Mouse (Mus musculus): ENCODE data around the gene Atp13a5. TPM values are rescaled to one million over a fixed set of nuclear protein-coding genes. Genes with fewer than 3 reads are reported as not detected.
A peak's percentile ranks its signal among the peaks of the same experiment; 100 is the strongest.

The Atp13a5 gene
- 10 to 100 TPM; 10.9 to 11.2 TPM for total RNA-seq (2021)
- long read RNA-seq, experiment 1, full-length matches to known transcripts = 9 of 13 reads
- long read RNA-seq, experiment 1, partial matches to known transcripts = 1 of 13 reads
- long read RNA-seq, experiment 1, other reads (novel, unspliced or antisense) = 3 of 13 reads
- long read RNA-seq, experiment 2, full-length matches to known transcripts = 13 of 14 reads
- long read RNA-seq, experiment 2, partial matches to known transcripts = 0 of 14 reads
- long read RNA-seq, experiment 2, other reads (novel, unspliced or antisense) = 1 of 14 reads

DNA sequence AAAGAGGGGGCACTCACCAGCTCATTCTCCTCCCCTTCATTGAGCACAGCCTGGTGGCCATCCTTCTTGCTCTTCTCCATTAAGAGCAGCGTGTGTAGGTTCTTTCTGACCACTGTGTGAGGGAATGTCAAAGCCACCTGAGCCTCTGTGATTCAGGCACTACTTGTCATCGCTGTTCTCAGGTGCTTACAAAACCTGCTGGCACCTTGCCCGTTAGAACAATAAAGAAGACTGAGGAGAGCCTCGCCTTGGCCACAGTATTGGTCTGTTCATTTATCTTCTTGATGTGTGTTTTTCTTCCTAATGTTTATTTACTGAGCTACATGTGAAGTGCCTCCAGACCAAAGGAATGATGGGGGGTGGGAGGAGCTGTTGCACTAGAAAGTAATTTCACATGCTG, at the start of gene Atp13a5:
Atp13a5 (minus strand) TSS at position 275 of the 400 bp plus-strand sequence.
- no peak for DNase-seq (ENCODE audit: extremely low spot score in 1 of 2, low spot score in 2 of 2)
- Histone ChIP-seq H3K4me3 (no peak within 1 kb of the TSS), H3K27ac (no peak within 1 kb of the TSS)
- TF ChIP-seq CTCF (IDR thresholded peaks at IDR 0.05) = no peak
- intact Hi-C loops (cut with DNase I) = no loop called here

DNA sequence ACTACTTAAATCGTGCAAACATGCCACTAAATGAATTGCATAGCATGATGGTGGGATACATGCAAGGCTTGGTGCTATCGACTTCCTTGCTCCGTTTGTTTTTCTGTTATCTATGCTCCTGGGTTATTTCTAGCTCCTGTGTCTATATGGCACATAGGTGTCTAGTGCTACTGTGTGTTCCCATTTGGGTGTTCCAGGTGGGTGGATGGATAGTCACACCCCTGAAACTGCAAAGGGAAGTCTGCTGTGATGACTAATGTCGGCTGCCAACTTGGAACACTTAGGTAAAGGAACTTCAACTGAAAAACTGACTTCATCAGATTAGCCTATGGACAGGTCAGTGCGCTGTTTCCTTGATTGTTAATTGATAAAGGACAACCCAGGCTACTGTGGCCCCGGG, 36.3 kb upstream of the Atp13a5 start:
- no peak overlapping the region for H3K4me3 ChIP-seq
- intact Hi-C loops (cut with DNase I) = no loop called here
- TF ChIP-seq CTCF (IDR thresholded peaks at IDR 0.05) = no peak
- H3K27ac ChIP-seq = no peak overlapping the region
- peak; percentile 15 to 24 for DNase-seq (ENCODE audit: extremely low spot score in 1 of 2, low spot score in 2 of 2)

DNA sequence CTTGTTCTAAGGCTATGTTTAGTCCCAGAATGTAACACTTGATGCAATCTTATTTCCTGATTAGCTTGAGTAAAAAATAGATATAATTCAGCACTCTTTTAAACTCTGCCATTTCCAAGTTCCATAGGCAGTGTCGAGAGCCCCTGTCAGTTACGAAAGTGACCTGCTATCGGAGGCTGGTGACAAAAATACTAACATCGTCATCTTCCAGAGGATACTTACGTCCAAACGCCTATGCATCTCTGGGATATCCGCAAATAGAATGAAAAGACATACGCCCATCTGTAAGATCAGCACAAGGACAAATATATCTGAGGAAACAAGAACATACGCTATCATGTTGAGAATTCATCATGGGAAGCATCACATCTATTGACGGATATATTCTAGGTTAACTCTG, 28.8 kb upstream of the Atp13a5 start:
- no peak for DNase-seq (ENCODE audit: extremely low spot score in 1 of 2, low spot score in 2 of 2)
- intact Hi-C loops (cut with DNase I) = no loop called here
- Histone ChIP-seq H3K4me3 (no peak overlapping the region), H3K27ac (peak overlapping the region; percentile 58; the same call in 1 of the 2 replicates)
- TF ChIP-seq CTCF (IDR thresholded peaks at IDR 0.05) = no peak

DNA sequence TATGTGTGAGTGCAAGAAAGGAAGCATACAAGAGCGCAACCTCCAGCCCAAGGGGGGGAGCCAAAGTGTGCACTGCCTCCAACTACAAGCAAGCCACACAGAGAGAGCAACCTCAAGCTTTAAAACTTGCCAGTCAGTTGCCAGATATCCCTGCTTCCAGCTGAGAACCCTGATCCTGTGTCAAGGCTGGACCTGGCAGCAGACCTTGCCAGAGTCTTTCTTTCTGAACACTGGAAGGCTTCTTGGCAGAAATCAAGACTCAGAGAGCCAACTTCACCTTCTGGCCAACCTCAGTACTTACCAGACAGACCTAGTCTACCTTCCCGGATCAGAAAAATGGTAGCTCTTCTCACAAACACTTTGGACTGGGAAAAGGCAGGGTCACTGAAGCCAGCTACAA, 20.5 kb upstream of the Atp13a5 start:
- no peak for TF ChIP-seq CTCF (IDR thresholded peaks at IDR 0.05)
- no peak for DNase-seq (ENCODE audit: extremely low spot score in 1 of 2, low spot score in 2 of 2)
- intact Hi-C loops (cut with DNase I) = no loop called here
- Histone ChIP-seq H3K27ac (no peak overlapping the region), H3K4me3 (no peak overlapping the region)

DNA sequence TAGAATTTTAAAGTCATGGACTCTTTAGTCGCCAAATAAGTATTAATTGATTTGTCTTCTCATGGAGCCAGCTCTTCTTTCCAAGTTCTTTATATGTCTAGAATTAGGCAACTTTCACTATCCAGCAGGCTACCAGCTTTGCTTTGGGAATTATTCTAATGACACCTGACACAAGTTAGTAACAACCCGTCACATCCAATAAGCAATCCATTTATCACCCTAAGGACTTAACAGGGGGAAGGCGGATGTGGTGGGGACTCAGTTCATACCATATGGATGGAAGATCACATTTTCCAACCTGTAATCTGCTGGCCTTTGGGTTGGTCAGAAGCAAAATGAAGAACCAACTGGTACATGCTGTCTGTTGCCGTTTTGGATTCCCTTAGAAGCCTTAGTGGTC, 6.2 kb upstream of the Atp13a5 start:
- no peak for TF ChIP-seq CTCF (IDR thresholded peaks at IDR 0.05)
- H3K27ac ChIP-seq = no peak overlapping the region
- intact Hi-C loops (cut with DNase I) = no loop called here
- no peak for DNase-seq (ENCODE audit: extremely low spot score in 1 of 2, low spot score in 2 of 2)
- H3K4me3 ChIP-seq = no peak overlapping the region

DNA sequence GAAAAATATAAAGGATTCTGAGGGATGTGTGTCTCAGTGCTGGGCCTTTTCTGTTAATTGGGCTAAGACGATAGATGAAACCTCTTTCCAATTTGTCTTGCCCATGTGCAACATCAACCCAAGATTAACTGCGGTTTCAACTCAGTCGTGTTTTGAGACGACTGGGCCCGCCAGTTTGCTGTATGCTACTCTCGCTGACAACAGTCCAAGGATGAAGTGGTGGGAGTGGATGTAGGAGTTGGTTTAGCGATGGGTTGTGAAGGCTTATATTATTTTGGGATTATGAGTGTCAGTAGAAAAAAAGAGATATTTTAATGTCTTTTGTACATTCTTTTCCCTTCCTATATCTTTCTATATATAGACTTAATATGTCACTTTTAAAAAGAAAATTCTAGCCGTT, 3.9 kb downstream of the Atp13a5 start:
- peak in 1 of 2 experiments; percentile 35 for DNase-seq (ENCODE audit: extremely low spot score in 1 of 2, low spot score in 2 of 2)
- no peak overlapping the region for H3K27ac ChIP-seq
- no peak for TF ChIP-seq CTCF (IDR thresholded peaks at IDR 0.05)
- intact Hi-C loops (cut with DNase I) = no loop called here
- no peak overlapping the region for H3K4me3 ChIP-seq

DNA sequence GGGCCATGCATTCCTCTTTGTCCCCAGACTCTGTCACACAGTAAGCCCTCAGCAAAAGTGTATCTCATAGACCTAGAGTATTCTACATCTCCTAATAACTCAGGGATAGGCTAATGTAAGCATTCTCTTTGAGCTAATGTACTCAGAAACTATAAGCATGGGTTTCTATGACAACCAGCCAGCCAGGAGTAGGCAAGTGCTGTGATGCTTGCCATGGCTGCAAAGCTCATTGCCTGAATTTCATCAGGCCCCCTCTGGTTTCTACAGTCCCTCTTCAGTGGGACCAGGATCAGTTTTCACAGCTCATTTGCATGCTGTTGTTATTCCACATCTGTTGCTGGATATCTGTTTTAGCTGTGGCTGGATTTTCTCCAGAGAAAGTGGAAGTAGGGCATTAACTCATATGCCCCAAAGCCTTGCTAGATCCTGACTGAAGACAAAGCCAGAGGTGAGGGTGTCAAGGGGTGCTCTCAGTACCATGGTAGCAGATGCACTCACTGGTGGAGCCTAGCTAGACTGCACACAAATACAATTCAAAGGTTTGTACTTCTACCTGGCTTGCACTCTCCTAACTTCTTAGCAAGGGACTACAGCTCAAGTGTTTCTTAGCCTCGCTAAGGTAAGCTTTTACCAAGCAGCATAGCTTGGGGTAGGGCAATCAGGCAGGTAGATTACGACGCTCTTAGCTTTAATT, 47.0 kb downstream of the Atp13a5 start:
- TF ChIP-seq CTCF (IDR thresholded peaks at IDR 0.05) = no peak
- Histone ChIP-seq H3K4me3 (no peak overlapping the region), H3K27ac (no peak overlapping the region)
- intact Hi-C loops (cut with DNase I) = no loop called here
- DNase-seq (ENCODE audit: extremely low spot score in 1 of 2, low spot score in 2 of 2) = no peak

DNA sequence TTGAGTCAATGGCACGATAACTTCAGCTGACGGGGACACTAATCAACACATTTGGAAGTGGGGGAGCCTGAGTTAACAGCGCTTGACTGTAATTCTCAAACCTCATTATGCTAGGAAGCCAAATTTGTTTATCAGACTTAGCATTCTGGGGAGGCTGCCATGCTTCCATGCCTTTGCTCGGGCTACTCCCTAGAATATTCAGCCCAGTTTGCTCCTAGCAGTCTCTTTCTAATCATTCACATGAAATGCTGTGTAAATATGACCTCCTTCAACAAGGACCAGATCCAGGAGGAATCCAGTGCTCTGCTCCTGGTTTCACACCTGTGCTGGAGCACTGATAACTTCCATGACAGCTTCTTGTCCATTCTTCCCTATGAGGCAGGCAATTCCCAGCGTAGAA, 47.6 kb downstream of the Atp13a5 start:
- no peak overlapping the region for H3K4me3 ChIP-seq
- peak in 1 of 2 experiments; percentile 13 for DNase-seq (ENCODE audit: extremely low spot score in 1 of 2, low spot score in 2 of 2)
- no peak overlapping the region for H3K27ac ChIP-seq
- no peak for TF ChIP-seq CTCF (IDR thresholded peaks at IDR 0.05)
- intact Hi-C loops (cut with DNase I) = no loop called here

DNA sequence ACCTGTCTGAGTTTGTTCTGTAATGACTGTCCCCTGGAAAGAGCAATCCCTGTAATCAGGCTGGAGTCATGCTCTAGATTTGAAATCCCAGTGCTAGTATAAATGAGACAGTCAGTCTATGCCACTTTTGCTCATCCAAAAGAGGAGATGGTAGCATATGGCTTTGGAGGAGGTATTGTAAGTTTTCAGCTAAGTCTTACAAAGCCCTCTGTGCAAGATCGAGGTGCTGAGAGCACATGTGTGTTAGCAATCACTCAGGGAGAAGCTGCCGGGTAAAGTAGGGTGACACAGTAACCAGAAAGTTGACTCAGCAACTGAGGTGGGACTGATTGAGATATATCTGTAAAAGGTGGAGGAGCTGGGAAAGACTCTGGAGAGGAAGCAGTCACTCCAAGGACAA, 49.3 kb downstream of the Atp13a5 start:
- no peak for TF ChIP-seq CTCF (IDR thresholded peaks at IDR 0.05)
- no peak for DNase-seq (ENCODE audit: extremely low spot score in 1 of 2, low spot score in 2 of 2)
- Histone ChIP-seq H3K4me3 (no peak overlapping the region), H3K27ac (no peak overlapping the region)
- intact Hi-C loops (cut with DNase I) = no loop called here

DNA sequence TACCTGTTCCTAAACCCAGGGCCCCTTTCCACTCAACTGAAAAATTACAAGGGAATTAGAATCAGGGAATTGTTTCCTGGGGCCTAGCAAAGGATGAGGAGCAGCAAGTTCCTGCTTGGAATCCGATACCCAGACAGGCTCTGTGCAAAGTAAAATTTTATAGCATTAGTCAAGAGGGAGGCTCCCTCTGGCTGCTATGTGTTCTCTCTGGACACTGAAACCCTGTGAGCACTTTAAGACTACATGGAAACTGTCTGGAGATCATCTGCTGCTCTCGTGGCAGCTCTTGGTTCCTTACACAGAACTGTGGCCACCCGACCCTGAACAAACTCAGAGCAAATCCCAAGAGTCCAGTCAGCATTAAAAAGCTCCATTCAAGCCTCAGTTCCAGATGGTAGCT, 50.6 kb downstream of the Atp13a5 start:
- Histone ChIP-seq H3K27ac (no peak overlapping the region), H3K4me3 (no peak overlapping the region)
- TF ChIP-seq CTCF (IDR thresholded peaks at IDR 0.05) = no peak
- no peak for DNase-seq (ENCODE audit: extremely low spot score in 1 of 2, low spot score in 2 of 2)
- intact Hi-C loops (cut with DNase I) = no loop called here

DNA sequence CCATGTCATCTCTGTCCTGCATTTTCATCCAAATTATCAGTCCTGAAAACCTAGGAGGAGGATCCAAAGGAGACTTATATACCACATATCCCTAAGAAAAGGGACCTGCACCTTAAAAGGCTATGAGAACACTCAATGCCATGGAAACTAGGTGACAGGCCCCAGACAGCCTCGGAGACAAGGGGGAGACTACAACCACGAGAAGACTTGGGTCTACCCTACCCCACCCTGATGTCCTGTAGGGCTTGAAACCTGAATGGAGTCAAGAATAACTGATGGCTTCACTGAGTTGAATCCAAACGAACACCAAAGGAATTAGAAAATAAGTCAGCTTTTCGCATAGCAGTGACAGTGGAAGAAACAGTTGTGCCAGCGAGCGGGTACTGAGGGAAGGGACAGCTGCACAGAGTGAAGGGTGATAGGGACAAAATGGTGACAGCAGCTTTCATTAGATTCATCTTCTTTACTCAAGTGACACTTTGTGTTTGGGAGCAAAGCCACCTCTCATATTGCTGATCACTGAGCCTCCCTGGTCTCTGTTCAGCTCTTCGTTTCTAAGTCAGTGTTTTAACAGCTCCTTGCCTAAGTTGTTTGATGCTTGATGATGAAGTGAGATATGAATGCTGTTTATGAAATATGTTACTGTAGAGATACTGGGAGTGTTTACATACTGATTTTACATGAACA, 53.2 kb downstream of the Atp13a5 start:
- TF ChIP-seq CTCF (IDR thresholded peaks at IDR 0.05) = no peak
- DNase-seq (ENCODE audit: extremely low spot score in 1 of 2, low spot score in 2 of 2) = no peak
- no peak overlapping the region for H3K27ac ChIP-seq
- H3K4me3 ChIP-seq = no peak overlapping the region
- intact Hi-C loops (cut with DNase I) = no loop called here

DNA sequence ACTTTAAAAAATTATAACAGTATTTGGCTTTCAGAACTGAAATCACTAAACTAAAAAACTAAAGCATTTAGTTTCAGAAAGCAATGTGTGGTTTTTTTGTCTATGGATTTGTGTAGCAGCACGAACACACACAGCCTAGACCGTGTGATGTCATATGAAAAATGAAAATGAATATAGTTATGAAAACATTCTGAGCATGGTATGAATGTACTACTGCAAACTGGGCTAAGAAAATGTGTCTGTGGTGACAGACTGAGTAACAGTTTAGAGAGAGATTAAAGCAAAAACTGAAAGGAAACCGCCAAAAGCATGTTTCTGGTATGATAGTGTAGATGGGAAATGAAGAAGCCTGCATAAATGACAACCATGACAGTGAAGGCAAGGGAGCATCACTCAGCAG, 57.8 kb downstream of the Atp13a5 start:
- TF ChIP-seq CTCF (IDR thresholded peaks at IDR 0.05) = no peak
- Histone ChIP-seq H3K4me3 (no peak overlapping the region), H3K27ac (no peak overlapping the region)
- no peak for DNase-seq (ENCODE audit: extremely low spot score in 1 of 2, low spot score in 2 of 2)
- intact Hi-C loops (cut with DNase I) = no loop called here
